Mouse (Mus musculus) ES-E14 (cell line): ENCODE measurements around the gene Rab11b. TPM values are rescaled to one million over a fixed set of nuclear protein-coding genes. Genes with fewer than 3 reads are reported as not detected.

Source experiments
- DNase-seq: peaks from one replicate; pipeline ENCODE4 v3.0.0-alpha.2; 2013; ENCODE audit warnings: low read depth, low spot score
- H3K27ac ChIP-seq: 2 replicates; pipeline ENCODE4 v1.5.1; 2012; ENCODE audit warnings: low read depth, mild to moderate bottlenecking, low read length, moderate library complexity, mixed read lengths; ENCODE audit not compliant: poor library complexity, insufficient read depth, severe bottlenecking
- H3K36me3 ChIP-seq: 2 replicates; pipeline ENCODE4 v1.6.1; 2012; ENCODE audit warnings: mild to moderate bottlenecking, low read length, moderate library complexity, mixed read lengths; ENCODE audit not compliant: control insufficient read depth, poor library complexity, insufficient read depth, severe bottlenecking
- H3K4me1 ChIP-seq, 2 experiments: fragments of 150-350 bp in 1 of 2; sonication (generic) in 1 of 2; 2 replicates each; pipeline ENCODE4 v1.6.1; 2012; ENCODE audit warnings: low read length in 2 of 2, mild to moderate bottlenecking in 1 of 2, mixed read lengths in 1 of 2; ENCODE audit not compliant: control insufficient read depth in 2 of 2, insufficient read depth in 2 of 2, poor library complexity in 1 of 2
- H3K4me3 ChIP-seq, 2 experiments: fragments of 150-350 bp in 1 of 2; sonication (generic) in 1 of 2; 2 replicates each; pipeline ENCODE4 v1.5.1; 2012; ENCODE audit warnings: low read length in 2 of 2, low read depth in 1 of 2, mild to moderate bottlenecking in 1 of 2, mixed read lengths in 1 of 2; ENCODE audit not compliant: insufficient read depth in 1 of 2, poor library complexity in 1 of 2, severe bottlenecking in 1 of 2
- H3K9ac ChIP-seq: 2 replicates; pipeline ENCODE4 v1.6.1; 2012; ENCODE audit warnings: low read depth, mild to moderate bottlenecking, low read length, mixed read lengths; ENCODE audit not compliant: poor library complexity, insufficient read depth, severe bottlenecking
- H3K9me3 ChIP-seq: fragments of 150-350 bp; sonication (generic); 2 replicates; pipeline ENCODE4 v1.6.1; 2012; ENCODE audit warnings: low read depth, mild to moderate bottlenecking, low read length; ENCODE audit not compliant: control insufficient read depth, insufficient read depth
- CHD2 ChIP-seq: IDR thresholded peaks from 2 replicates; pipeline ENCODE4 v1.6.1; 2014; ENCODE audit warnings: mild to moderate bottlenecking, low read depth, low read length, inconsistent platforms
- HCFC1 ChIP-seq: IDR thresholded peaks from 2 replicates; pipeline ENCODE4 v1.6.1; 2012; ENCODE audit warnings: low read length, inconsistent platforms, borderline replicate concordance; ENCODE audit not compliant: insufficient read depth
- MAFK ChIP-seq: IDR thresholded peaks from 2 replicates; pipeline ENCODE4 v1.6.1; 2014; ENCODE audit warnings: mild to moderate bottlenecking, low read depth, low read length, inconsistent platforms; ENCODE audit not compliant: insufficient read depth
- ZC3H11A ChIP-seq: IDR thresholded peaks from 2 replicates; pipeline ENCODE4 v1.6.1; 2012; ENCODE audit warnings: low read depth, mild to moderate bottlenecking, inconsistent platforms, low read length, borderline replicate concordance
- ZNF384 ChIP-seq: IDR thresholded peaks from 2 replicates; pipeline ENCODE4 v1.6.1; 2012; ENCODE audit warnings: low read depth, low read length, inconsistent platforms
- in situ Hi-C, 2 experiments: fragments of 600-800 bp; cut with MboI; formaldehyde crosslinking; loops; one replicate each; pipeline ENCODE4 v1.15.1; 2025; ENCODE audit warnings: low sequenced_read_pairs in 2 of 2, inconsistent platforms in 1 of 2; ENCODE audit not compliant: unreplicated experiment in 2 of 2
- total RNA-seq: library from RNA; depleted of rRNA; stranded (reverse); fragments of 300-350 nt; gene quantifications from 2 replicates; pipeline ENCODE4 v1.2.3, GENCODE M21; 2012

Gene Rab11b
- total RNA-seq, 1 experiment = 34.8 TPM

- in situ Hi-C loops = no loop called here
- DNase-seq = no peak
- Histone ChIP-seq H3K9me3 (no peaks in the 10 kb centered on the region), H3K4me1 (no peaks in the 10 kb centered on the region), H3K4me3 (no peak overlapping the region), H3K36me3 (no peaks in the 10 kb centered on the region), H3K27ac (no peak overlapping the region), H3K9ac (no peak overlapping the region)
- TF ChIP-seq ZC3H11A (no peak), ZNF384 (no peak), MAFK (no peak), CHD2 (no peak), HCFC1 (no peak)
Measured at GRCm38 (mm10) chr17:33728396-33728795, 31.9 kb downstream of the Rab11b start.

GRCm38 (mm10) chr17:33719736-33720378 lies 40.5 kb downstream of the Rab11b start:
- no peaks in the 10 kb centered on the region for H3K36me3 ChIP-seq
- TF ChIP-seq MAFK (no peak), HCFC1 (no peak), ZNF384 (no peak), ZC3H11A (no peak), CHD2 (no peak)
- H3K4me1 ChIP-seq = no peaks in the 10 kb centered on the region
- no peaks in the 10 kb centered on the region for H3K9me3 ChIP-seq
- H3K27ac ChIP-seq = no peak overlapping the region
- H3K9ac ChIP-seq = no peak overlapping the region
- H3K4me3 ChIP-seq = no peak overlapping the region
- in situ Hi-C loops = no loop called here
- no peak for DNase-seq

- H3K4me1 ChIP-seq = no peaks in the 10 kb centered on the region
- no peak for DNase-seq
- in situ Hi-C loops = no loop called here
- H3K27ac ChIP-seq = no peak overlapping the region
- peak overlapping the region in 1 of 2 experiments; percentile 46; a peak in 2 of 4 replicates for H3K4me3 ChIP-seq
- TF ChIP-seq CHD2 (no peak), MAFK (no peak), ZC3H11A (no peak), HCFC1 (no peak), ZNF384 (no peak)
- H3K9me3 ChIP-seq = no peaks in the 10 kb centered on the region
- H3K36me3 ChIP-seq = no peaks in the 10 kb centered on the region
- no peak overlapping the region for H3K9ac ChIP-seq
Measured at GRCm38 (mm10) chr17:33718944-33719725, 41.2 kb downstream of the Rab11b start.

GRCm38 (mm10) chr17:33718384-33718881 lies 41.9 kb downstream of the Rab11b start, which contains the start of gene March2:
Gene March2 (minus strand): TSS chr17:33718670.
- in situ Hi-C loops = no loop called here
- H3K9me3 ChIP-seq = no peaks in the 10 kb centered on the region
- no peaks in the 10 kb centered on the region for H3K36me3 ChIP-seq
- H3K4me3 ChIP-seq = peak within 1 kb of the TSS; percentile 75 to 83
- H3K9ac ChIP-seq = peak within 1 kb of the TSS; percentile 73
- TF ChIP-seq ZC3H11A (no peak), CHD2 (peak; percentile 23; the same call in 1 of the 2 replicates)
- peak; percentile 96 for DNase-seq
- no peaks in the 10 kb centered on the region for H3K4me1 ChIP-seq
- H3K27ac ChIP-seq = no peak within 1 kb of the TSS
